Mouse (Mus musculus) 416B (cell line): ENCODE measurements around the gene Ampd1.

Experiments used
- DNase-seq: peaks from one replicate; pipeline ENCODE4 v3.0.0; 2011; ENCODE audit warnings: low read depth

Ampd1 gene

DNA sequence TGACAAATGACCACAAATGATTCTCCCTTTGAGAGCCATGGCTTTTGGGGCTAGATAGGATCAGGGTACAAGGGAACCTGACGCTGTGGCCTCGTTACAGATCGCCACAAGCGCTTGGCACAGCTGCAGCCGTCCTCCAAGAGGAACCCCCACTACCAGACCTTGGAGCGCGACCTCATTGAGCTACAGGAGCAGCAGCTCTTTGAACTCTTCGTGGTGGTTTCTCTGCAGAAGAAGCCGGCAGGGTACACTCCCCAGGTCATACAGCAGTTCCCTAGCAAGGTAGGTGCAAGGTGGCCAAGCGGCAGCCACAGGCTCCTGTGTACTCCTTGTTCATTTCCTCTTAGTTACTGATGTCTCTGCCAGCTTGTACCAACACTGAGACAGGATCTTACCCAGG, 75.1 kb downstream of the Ampd1 start:
- DNase-seq = no peak
